Mouse (Mus musculus): ENCODE data around the gene A730049H05Rik.

DNA sequence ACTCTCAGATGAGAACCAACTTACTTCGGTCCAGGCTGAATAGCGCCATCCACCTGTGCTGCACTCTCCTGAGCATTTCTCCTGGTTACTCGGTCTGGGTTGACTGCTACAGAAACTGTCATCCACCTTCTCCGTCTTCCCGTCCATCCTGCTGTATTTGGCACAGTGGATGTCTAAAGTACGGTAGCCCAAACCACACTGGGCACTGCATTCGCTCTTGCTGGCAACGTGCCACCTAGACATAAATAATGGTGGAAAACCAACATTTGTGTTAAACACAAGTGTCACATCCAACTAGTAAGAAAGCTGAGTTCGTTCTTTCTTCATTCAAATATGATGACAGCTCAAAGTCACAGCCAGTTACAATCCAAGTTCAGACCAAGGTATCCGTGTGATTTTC is 56.5 kb downstream of the A730049H05Rik start:
- no peak for TF ChIP-seq CTCF (IDR thresholded peaks at IDR 0.05; ENCODE audit: extremely low read depth, insufficient read depth, insufficient read length, insufficient replicate concordance)
- TF ChIP-seq POLR2A (IDR thresholded peaks at IDR 0.05; ENCODE audit: low read depth, low read length): no peak
